Mouse (Mus musculus) cortical plate, adult 2 months (tissue): ENCODE results near the gene Mrpl24.

ENCODE experiments used
- CTCF ChIP-seq: fragments of 200-500 bp; IDR thresholded peaks from 2 replicates; pipeline ENCODE4 v1.5.1; 2011; ENCODE audit warnings: mild to moderate bottlenecking, control low read depth, low read length; ENCODE audit not compliant: insufficient read depth; ENCODE audit errors: extremely low read depth
- POLR2A ChIP-seq: fragments of 200-500 bp; IDR thresholded peaks from 2 replicates; pipeline ENCODE4 v1.6.1; 2011; ENCODE audit warnings: mild to moderate bottlenecking, low read length, control low read depth; ENCODE audit not compliant: insufficient read depth; ENCODE audit errors: extremely low read depth

- TF ChIP-seq POLR2A (no peak), CTCF (no peak)
Measured at GRCm38 (mm10) chr3:87949266-87949954, 30.1 kb downstream of the Mrpl24 start.
